Mouse (Mus musculus): ENCODE data around the gene Ythdf2.
"Not testable (repeated sequence)": the region's sequence is repeated elsewhere in the genome, so short reads cannot be mapped to it uniquely, and the experiment has no call there.

Gene Ythdf2

DNA sequence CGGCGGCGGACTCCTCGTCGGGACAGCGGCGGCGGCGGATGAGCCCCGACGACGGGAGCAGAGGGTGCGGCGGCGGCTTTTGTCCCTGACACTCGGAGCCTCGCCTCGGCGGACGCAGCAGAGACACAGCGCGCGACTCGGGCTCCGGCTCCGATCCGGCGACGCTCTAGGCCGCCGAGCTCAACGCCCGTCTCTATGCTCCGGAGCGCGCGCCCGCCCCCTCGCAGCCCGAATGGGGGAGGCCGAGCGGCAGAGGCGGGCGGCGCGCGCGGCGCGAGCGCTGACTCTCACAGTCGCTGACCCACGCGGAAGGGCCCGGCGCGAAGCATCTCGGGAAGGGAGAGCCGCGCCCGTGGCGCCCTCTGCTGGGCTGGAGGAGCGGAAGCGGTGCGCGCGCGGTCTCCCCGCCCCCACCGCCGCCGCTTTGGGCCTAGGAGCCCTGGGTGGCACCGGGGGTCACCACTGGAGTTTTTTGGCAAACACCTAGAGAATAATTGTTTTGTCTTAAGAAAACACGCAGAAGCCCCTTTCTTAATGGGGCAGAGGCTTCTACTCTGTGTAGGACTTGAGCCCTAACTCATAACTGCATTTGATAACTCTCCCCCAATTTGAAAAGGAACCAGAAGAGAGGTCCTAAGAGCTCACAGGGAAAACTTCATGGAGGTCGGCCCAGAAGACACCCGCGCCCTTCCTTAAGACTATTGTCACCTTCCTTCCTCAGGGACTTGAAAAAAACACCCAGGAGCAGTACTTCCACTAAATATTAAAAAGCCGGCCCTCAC, at the start of gene Ythdf2:
TSS of gene Ythdf2 (minus strand) at position 351 of the 782 bp plus-strand sequence.
- DNase-seq (ENCODE audit: low spot score) = peak; percentile 97

DNA sequence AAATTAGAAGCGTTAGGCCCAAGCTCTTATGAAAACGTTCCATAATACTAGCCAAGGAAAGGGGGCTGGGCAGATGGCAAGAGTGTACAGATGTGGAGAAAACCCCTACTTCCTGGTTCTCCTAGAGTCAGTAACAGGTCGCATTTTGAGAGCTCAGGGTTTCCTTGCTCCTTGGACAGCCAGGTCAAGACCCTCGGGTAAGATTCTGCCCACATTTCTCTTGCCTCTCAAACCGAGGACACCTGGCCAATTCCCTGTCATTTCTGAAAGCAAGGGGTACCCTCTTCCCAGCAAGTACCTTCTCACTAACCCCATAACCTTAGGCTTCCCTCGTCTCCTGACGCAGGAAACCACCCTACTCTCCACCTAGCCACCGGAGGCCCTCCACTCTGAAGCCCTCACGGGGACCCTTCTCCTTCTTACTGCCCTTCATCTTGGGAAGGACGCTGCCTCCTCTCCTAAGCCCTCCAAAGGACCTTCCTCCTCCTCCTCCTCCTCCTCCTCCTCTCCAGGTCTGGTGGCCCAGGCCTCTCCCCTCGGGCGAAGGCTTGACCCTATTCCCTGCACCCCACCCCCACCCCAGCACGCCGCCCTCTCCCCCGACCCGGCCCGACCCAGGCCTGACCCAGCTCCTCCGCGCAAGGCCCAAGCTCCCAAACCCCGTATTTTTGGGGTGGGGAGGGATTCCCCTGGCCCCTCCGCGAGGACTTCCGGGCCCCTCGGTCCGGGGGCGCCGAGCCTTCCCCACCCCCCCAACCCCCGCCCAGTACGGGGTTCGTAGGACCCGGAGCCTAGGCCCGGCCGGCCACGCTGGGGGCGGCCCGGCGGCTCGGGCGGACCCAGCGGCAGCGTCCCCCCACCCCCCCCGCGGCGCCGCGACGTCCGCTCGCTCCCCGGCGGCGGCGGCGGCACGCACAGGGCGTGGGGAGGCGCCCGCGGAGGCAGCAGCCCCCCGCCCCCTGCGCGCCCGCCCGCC, 48.6 kb upstream of the Ythdf2 start:
- peak; percentile 55 for DNase-seq (ENCODE audit: low spot score)

DNA sequence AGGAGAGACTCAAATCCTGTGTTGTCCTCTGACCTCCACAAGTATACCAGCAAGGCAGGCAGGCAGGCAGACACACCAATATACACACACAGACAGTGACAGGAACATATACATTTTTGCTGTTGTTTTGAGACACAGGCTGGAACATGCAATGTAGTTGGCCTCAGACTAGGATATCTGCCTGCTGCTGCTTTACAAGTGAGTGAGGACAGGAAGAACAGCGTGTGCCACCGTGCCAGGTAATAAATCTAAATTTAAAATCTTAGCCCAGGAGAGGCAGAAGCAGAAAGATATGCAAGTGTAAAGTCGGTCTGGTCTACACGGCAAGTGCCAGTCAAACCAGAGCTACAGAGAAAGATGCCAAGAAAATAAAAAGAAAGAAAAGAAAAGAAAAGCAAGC, 47.1 kb upstream of the Ythdf2 start:
- DNase-seq (ENCODE audit: low spot score) = no peak

DNA sequence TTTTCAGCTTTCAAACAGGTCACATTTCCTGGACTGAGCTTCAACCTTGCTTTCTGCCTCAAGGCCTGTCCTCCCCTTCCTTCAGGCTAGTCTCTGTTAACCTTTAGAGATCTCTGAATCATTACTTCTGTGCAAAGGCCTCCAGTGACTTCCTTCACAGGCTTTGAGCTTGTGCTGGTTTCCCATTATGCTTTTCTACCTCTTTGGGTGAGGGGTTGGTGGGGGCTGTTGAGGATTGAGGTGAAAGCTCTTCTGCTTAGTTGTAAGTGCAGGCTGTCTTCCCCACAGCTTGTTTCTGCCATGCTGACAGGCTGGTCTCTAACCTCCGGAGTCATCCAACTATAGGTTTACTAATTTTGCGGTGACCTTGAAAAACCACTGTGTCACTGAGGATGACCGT, 44.3 kb upstream of the Ythdf2 start:
- DNase-seq (ENCODE audit: low spot score) = no peak

DNA sequence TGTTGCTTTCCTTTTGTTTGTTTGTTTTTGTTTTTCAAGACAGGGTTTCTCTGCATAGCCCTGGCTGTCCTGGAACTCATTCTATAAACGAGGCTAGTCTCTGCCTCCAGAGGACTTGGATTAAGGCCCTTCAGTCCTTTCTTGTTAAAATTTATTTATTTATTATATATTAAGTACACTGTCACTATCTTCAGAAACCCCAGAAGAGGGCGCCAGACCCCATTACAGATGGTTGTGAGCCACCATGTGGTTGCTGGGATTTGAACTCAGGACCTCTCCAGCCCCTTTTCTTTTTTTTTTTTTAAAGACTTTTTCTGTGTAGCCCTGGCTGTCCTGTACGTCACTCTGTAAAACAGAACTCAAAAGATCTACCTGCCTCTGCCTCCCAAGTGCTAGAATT, 42.9 kb upstream of the Ythdf2 start:
- no peak for DNase-seq (ENCODE audit: low spot score)

DNA sequence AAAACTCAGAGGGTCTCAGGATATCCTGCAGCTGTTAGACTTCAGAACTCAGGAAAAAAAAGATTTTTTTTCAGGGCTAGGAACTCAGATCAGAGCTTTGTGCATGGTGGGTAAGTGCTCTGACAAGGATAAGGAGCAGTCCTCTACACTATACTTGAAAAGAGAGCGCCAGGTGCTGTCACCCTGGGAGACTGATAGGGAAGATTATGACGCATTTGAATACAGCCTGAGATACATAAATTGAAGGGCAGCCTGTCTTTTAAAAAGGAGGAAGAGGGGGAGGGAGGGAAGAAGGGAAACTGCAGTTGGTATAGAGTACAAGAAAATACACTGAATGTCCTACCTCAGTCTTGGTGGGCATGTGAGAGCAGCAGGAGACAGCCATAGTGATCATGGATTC, 41.5 kb upstream of the Ythdf2 start:
- DNase-seq (ENCODE audit: low spot score) = no peak

DNA sequence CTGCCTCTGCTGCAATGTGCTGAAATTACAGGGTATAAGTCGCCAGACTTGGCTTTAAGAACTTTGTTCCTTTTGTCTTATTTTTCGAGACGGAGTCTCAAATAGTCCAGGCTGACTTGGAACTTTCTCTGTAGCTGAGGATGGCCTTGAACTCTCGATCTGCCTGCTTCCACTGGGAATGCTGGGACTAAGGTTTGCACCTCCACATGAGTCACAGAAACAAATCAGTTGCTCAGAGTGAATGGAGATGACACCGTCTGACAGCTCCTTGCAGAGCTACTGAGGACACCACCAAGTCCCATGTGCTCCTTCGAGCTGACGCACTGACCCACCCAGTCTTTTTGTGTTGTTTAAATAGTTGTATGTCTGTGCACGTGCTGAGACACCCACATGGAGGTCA, 41.0 kb upstream of the Ythdf2 start:
- no peak for DNase-seq (ENCODE audit: low spot score)

DNA sequence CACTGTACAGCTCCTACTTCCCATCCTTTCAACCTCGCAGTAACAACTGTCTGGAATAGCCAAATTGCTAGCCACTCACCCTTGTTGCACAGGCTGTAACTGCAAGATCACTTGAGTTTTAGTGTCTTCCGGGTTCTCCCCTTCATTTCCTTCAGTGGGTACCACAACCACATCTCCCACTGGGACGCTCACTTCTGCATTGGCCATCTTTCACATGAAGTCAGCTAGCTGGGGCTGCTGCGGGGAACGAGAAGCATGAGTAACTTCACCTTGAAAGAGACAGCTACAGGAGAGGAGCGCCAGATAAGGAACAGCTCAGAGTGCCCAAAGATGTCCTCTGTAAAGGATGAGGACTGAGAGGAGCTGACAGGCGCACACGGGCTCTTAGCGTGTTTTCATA, 39.5 kb upstream of the Ythdf2 start:
- DNase-seq (ENCODE audit: low spot score) = no peak

DNA sequence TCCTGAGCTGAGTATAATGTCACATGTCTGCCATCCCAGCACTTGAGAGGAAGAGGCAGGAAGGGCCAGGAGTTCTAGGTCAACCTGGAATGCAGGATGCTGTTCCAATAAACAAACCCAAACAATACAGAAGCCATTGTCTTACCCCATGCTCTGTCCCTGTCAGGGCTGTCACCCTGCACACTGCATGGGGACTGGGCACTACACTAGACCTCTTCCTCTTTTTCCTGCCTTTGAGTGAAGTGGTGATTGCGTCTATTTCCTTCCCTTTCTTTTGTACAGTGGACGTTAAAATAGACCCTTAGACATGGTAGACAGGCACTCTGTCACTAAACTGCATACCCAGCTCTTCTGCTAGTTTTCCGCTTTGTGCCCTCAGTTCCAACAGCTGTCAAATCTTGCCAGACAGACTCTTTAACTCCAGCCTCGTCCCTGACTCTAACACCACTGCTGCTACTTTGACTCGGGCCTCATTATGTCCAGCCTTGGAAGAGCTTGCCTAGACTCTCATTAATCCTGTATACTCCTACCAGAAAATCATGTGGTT, 35.4 kb upstream of the Ythdf2 start:
- DNase-seq (ENCODE audit: low spot score) = no peak

DNA sequence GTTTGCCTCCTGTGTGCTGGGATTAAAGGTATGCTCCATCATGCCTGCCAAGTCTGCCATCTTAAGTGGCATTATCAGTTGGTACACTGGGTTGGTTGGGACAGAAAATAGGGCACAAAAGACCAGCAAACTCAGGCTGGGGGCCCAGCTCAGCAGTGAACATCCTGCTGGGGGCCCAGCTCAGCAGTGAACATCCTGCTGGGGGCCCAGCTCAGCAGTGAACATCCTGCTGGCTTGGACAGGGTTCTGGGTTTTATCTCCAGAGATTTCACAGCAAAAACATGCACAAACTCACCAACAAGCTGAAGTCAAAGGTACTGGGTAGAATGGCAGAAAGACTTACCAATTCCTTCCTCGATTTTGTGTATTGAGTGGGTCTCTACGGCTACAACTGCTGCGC, 33.5 kb upstream of the Ythdf2 start:
- DNase-seq (ENCODE audit: low spot score) = no peak

DNA sequence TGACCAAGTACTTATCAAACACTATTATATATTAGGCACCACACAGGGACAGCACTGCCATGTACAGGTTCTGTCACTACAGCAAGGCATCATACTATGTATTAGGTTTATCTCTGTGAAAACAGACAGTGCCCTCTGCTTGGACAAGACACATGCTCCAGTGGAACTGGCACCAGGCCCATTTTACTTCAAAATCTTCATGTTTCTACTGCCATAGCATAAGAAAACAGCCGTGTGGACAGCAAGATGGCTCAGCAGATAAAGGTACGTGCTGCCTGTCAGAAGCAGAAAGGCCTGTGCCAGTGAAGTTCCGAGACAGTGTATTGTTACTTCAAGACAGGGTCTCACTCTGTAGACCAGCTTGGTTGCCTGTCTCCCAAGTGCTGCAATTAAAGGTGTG, 29.1 kb upstream of the Ythdf2 start:
- DNase-seq (ENCODE audit: low spot score) = no peak

DNA sequence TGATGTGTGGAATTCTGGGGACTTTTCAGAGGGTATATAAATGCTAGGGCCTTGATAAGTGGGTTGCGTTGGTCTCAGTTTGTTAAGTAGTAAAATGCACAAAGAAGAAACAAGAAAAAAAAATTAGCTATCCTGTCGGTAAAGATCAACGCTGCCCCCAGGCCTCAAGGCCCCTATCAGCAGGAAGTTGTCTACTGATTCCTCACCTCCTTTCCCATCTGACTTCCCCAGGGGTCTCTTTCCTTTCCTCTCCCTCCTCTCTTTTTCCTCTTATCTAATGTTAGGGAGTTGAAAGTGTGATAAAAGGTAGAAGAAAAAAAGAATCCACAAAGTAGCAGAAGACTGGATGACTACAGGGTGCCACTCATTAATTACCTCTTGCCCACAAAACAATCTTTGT, 28.3 kb upstream of the Ythdf2 start:
- no peak for DNase-seq (ENCODE audit: low spot score)

DNA sequence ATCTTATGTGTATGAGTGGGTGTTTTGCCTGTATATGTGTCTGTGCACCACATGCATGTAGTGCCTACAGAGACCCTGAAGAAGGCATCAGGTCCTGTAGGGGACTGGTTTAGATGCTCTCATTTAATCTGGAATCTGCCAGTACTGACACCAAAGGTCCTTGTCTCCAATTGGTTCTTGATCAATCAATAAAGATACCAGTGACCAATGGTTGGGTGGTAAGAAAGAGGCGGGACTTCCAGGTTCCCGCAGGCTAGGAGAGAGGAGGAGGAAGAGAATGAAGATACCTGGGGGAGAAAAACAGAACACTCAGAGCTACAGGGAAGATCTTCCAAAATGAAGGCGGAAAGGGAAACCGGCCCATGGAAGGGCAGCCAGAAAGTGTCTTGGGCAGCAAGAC, 26.3 kb upstream of the Ythdf2 start:
- no peak for DNase-seq (ENCODE audit: low spot score)

DNA sequence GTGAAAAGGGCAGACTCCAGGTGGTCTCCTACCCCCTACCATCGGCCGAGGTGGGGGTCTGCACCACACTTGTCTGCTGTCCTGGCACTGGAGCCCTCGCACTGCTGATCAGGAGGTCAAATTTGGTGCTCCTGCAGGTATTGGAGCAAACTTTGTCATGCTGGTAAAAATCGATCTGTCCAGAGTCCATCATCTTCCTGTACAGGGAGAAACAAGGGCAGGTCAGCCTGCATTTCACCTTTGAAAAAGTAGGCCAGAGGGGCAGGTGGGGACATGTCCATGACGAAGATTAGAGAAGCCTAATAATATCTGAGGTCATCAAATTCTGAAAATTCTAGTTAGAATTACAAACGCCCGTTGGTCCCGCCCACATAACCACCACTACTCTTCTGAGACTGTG, 22.6 kb upstream of the Ythdf2 start:
- no peak for DNase-seq (ENCODE audit: low spot score)

DNA sequence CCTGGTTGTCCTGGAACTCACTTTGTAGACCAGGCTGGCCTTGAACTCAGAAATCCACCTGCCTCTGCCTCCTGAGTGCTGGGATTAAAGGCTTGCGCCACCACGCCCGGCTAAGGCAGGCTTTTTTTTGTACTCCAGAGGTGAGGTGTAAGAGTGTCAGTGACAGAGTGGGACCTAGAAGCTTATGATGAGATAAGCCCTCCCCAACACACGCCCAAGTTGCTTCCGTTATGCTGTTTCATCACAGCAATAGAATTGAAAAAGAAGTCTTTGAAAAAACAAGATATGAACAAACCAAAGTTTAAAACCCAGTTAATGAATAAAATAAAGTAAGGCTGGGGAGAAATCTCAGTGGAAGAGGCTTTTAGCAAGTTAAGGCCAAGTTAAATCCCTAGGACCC, 18.3 kb upstream of the Ythdf2 start:
- DNase-seq (ENCODE audit: low spot score) = no peak

DNA sequence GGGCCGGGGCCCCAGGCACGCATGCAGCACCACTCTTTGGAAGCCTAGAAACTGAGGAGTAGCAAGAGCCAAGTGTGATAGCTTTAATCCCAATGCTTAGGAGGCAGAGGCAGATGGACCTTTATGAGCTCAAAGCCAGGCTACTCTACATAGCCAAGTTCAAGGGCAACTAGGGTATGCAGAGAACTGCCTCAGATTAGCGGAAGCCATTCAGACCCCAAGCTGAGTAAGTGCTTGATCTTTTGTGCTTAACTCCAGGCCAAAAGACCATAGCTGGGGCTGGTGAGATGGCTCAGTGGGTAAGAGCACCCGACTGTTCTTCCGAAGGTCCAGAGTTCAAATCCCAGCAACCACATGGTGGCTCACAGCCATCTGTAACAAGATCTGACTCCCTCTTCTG, 9.9 kb upstream of the Ythdf2 start:
- DNase-seq (ENCODE audit: low spot score) = not testable (repeated sequence)

DNA sequence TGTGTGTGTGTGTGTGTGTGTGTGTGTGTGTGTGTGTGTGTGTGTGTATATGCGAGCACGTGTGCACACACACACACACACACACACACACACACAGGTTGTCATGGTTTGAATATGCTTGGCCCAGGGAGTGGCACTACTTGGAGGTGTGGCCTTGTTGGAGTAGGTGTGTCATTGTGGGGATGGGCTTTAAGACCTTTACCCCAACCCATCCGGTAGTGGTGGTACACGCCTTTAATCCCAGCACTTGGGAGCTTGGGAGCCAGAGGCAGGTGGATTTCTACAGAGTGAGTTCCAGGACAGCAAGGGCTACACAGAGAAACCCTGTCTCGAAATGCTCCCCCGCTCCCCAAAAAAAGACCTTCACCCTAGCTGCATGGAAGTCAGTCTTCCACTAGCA, 6.3 kb upstream of the Ythdf2 start:
- not testable (repeated sequence) for DNase-seq (ENCODE audit: low spot score)

DNA sequence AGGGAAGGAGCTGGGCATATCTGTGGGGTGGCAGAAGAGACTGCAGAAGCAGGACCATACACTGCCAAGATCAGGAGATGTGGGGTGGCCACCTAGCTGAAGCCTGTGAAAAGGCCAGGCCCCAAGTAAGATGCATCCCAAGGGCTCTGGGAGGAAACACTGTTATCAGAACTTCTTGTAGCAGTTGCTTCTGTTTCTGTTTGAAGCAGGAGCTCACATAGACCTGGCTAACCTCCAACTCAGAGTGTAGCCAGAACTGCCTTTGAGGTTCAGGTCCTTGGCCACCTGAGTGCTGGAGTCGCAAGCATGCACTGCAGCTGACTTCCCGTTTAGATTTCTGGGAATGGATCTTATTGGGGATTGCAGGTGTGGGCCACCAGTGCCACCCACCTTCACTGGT, 5.7 kb upstream of the Ythdf2 start:
- no peak for DNase-seq (ENCODE audit: low spot score)

DNA sequence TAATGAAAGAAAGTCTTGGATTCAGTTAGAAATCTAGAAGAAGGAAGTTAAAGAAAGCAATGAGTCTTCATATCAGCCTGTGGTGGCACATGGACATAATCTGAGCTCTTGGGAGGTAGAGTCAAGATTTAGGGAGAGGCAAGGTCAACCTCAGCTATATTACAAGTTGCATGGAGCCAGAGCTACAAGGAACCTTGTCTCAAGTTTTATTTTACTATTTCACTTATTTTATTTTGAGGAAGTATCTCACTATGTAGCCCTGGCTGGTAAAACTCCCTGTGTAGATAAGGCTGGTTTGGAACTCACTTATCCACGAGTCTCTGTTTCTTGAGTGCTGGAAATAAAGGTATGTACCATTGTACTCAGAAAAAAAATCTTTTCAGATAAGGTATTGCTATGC, 4.5 kb upstream of the Ythdf2 start:
- no peak for DNase-seq (ENCODE audit: low spot score)

DNA sequence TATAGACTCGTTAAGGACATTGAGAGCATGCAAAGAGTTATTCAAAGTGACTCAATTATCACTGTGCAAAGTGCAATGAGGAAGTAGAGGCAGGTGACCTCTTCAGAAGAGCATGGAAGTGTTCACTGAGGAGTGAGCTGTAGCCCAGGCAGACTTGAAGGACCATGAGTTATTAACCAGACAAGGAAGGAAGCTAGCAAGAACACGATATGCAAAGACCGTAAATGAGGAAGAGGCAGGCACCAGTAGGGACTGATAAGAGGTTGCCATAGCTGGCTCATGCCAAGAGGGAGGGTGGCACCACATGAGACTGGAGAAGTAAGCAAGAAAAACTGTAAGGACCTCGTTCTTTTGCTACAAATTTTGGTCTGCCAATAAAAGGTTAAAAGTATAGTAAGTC, 2.7 kb upstream of the Ythdf2 start:
- no peak for DNase-seq (ENCODE audit: low spot score)

DNA sequence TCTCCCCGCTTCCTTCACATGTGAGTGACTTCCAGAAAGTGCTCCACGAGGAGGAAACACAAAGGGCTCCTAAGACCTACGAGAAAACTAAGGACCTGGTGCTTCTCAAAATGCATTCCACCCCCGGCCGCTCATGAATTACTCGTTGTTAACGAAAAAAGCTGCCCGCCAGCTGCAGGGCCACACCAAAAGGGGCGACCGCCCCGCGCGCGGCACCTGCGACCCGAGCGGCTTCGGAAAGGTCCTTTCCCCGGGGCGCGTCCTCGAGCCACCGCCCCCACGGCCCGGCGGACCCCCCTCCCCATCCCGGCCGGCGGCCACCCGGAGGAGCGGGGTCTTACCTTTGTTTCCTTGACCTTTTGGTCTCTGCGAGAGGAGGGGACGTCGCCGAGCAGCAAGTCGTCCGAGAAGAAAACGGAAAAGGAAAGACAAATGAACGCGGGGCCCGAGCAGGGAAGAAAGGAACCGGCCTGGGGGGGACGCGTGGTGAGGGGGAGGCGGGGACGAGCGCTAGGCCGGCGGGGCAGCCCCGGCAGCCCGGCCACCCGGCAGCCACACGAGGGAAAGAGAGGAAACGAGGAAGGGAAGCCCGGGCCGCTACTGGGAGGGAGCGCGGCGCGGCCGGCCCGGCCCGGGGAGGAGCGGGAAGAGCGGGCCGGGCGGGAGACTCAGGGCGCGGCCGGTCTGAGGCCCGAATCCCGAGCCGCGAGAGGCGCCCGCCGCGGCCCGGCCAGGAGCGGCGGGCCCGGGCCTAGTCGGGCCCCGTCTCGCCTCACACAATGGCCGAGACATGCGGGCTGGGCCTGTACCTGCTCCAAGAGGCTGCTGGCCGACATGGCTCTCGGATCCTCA, 786 bp downstream of the Ythdf2 start:
- peak; percentile 11 for DNase-seq (ENCODE audit: low spot score)

DNA sequence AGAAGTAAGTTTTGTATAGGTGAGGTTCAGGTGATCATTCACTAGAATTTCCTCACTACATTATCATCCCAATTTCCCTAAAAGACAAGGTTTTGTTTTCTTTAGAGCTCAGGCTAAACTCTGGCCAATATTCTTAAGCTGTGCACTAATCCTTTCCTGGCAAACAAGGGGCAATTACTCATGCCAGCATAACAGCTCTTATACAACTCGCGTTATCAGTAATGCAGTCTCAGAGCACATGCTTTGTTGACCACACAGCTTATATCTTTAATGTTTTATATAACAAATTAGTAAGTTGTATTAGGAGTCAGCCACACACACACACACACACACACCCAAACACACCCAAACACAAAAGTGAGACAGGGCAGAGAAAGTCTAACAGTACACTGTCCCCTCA, 1.8 kb downstream of the Ythdf2 start:
- DNase-seq (ENCODE audit: low spot score) = no peak
